Comparison of ENCODE assay signal across 9 mouse cellular contexts in genomic region chr19:21799410-21800373, GRCm38 (mm10). TPM values are rescaled to one million over a fixed set of nuclear protein-coding genes. Genes with fewer than 3 reads are reported as not detected.
DNase-seq lines count a peak whose midpoint lies in the region; ATAC-seq and TF ChIP-seq lines count a peak whose summit lies in the region.
"Had no signal": no experiment of that assay in that cellular context is flagged by ENCODE, and none has a peak within 500 bp of the region (broad histone marks: within the 10 kb centered on the region; RNA-seq: fewer than 3 reads in every experiment).

No protein-coding gene starts in this region.

- peak overlapping the region; percentile 66; the same call in 1 of the 2 replicates for H3K27ac ChIP-seq in layer of hippocampus, adult 2 months
- H3K27ac ChIP-seq in embryonic facial prominence, embryonic 15.5 days (replicated peaks): peak overlapping the region; percentile 71
- H3K27ac ChIP-seq in limb, embryonic 14.5 days (replicated peaks; ENCODE audit: low read depth, low read length): no peak overlapping the region
- peak overlapping the region; percentile 43 for H3K27ac ChIP-seq in neural tube, embryonic 15.5 days (replicated peaks)

- ATAC-seq in embryonic facial prominence, embryonic 15.5 days (ENCODE audit: insufficient number of reproducible peaks, low FRiP score, low TSS enrichment, low read depth): peak; percentile 45; the same call in 1 of the 2 replicates
- ATAC-seq in limb, embryonic 14.5 days (ENCODE audit: low FRiP score, low read depth): peak; percentile 42; the same call in 1 of the 2 replicates
- no peak for ATAC-seq in neural tube, embryonic 15.5 days (ENCODE audit: low FRiP score)

- WGBS in embryonic facial prominence, embryonic 15.5 days: 53% methylated on average over 13 of the region's 13 CpGs
- WGBS in limb, embryonic 14.5 days: 66% methylated on average over 13 of the region's 13 CpGs
- WGBS in neural tube, embryonic 15.5 days: 64% methylated on average over 13 of the region's 13 CpGs

- H3K27me3 ChIP-seq in embryonic facial prominence, embryonic 15.5 days: no peaks in the 10 kb centered on the region
- no peaks in the 10 kb centered on the region for H3K27me3 ChIP-seq in limb, embryonic 14.5 days (ENCODE audit: control insufficient read depth, insufficient read depth, low read length)
- H3K27me3 ChIP-seq in neural tube, embryonic 15.5 days (replicated peaks): no peaks in the 10 kb centered on the region

- DNase-seq in layer of hippocampus, adult 2 months (ENCODE audit: low spot score in 2 of 2): no peak
- no peak for DNase-seq in layer of hippocampus, adult 8-10 months (ENCODE audit: low spot score in 2 of 2)
- DNase-seq in limb, embryonic 14.5 days (ENCODE audit: low spot score): peak; percentile 68
- DNase-seq in layer of hippocampus, adult 11-12 months (ENCODE audit: low spot score): no peak
- no peak for DNase-seq in urinary bladder, postnatal 14 days (ENCODE audit: low spot score)
- DNase-seq in layer of hippocampus, postnatal 10 days (ENCODE audit: low spot score in 2 of 2): no peak
- DNase-seq: lung, postnatal 10 days had no signal

- TF ChIP-seq POLR2A in limb, embryonic 14.5 days (IDR thresholded peaks at IDR 0.05; ENCODE audit: borderline replicate concordance, extremely low read depth, insufficient read depth, insufficient read length): no peak

- no peak overlapping the region for H3K4me3 ChIP-seq in layer of hippocampus, adult 2 months
- no peak overlapping the region for H3K4me3 ChIP-seq in embryonic facial prominence, embryonic 15.5 days (replicated peaks)
- no peak overlapping the region for H3K4me3 ChIP-seq in limb, embryonic 14.5 days (replicated peaks; ENCODE audit: low read length)
- no peak overlapping the region for H3K4me3 ChIP-seq in neural tube, embryonic 15.5 days (replicated peaks)

- peaks cover 26% of the 10 kb centered on the region for H3K4me1 ChIP-seq in embryonic facial prominence, embryonic 15.5 days
- H3K4me1 ChIP-seq in limb, embryonic 14.5 days (ENCODE audit: control insufficient read depth, insufficient read depth, low read length): peaks cover 13% of the 10 kb centered on the region; the same call in 1 of the 2 replicates
- H3K4me1 ChIP-seq in neural tube, embryonic 15.5 days: peaks cover 17% of the 10 kb centered on the region

- peaks cover 54% of the 10 kb centered on the region for H3K36me3 ChIP-seq in embryonic facial prominence, embryonic 15.5 days
- H3K36me3 ChIP-seq in limb, embryonic 14.5 days (ENCODE audit: control insufficient read depth, insufficient read depth, low read length): peaks cover 75% of the 10 kb centered on the region
- H3K36me3 ChIP-seq in neural tube, embryonic 15.5 days: peaks cover 53% of the 10 kb centered on the region

- no peak overlapping the region for H3K4me2 ChIP-seq in embryonic facial prominence, embryonic 15.5 days (replicated peaks)
- no peak overlapping the region for H3K4me2 ChIP-seq in limb, embryonic 14.5 days (replicated peaks; ENCODE audit: low read depth, low read length, severe bottlenecking)
- no peak overlapping the region for H3K4me2 ChIP-seq in neural tube, embryonic 15.5 days

- TF ChIP-seq CTCF in layer of hippocampus, adult 2 months (conservative IDR thresholded peaks at IDR 0.05): no peak

- no peak overlapping the region for H3K9ac ChIP-seq in embryonic facial prominence, embryonic 15.5 days
- H3K9ac ChIP-seq in limb, embryonic 14.5 days (ENCODE audit: low read depth, low read length, severe bottlenecking): no peak overlapping the region
- no peak overlapping the region for H3K9ac ChIP-seq in neural tube, embryonic 15.5 days (replicated peaks)

- no peaks in the 10 kb centered on the region for H3K9me3 ChIP-seq in embryonic facial prominence, embryonic 15.5 days (replicated peaks)
- H3K9me3 ChIP-seq in limb, embryonic 14.5 days (ENCODE audit: control insufficient read depth, low read length): no peaks in the 10 kb centered on the region
- H3K9me3 ChIP-seq in neural tube, embryonic 15.5 days (replicated peaks): no peaks in the 10 kb centered on the region

RNA-seq across cellular contexts. Expression of gene Cemip2, which starts 21.6 kb away (rescaled TPM):
- 10 to 100 TPM; 13.3 TPM for total RNA-seq in layer of hippocampus, adult 2 months (2021)
- 10 to 100 TPM; 11.7 to 12.3 (median 12.0) TPM for total RNA-seq in layer of hippocampus, adult 8-10 months (2022)
- polyA plus RNA-seq in embryonic facial prominence, embryonic 15.5 days (2015; fragmentation: Nextera tagmentation; extraction: Ambion mirVana): 30.8 and 33.0 TPM in 2 replicates
- 16.1 and 17.1 TPM in 2 replicates for polyA plus RNA-seq in limb, embryonic 14.5 days (2012; rRNA removed)
- polyA plus RNA-seq in limb, embryonic 14.5 days (2014; fragmentation: Nextera tagmentation; extraction: Ambion mirVana): 31.1 and 33.3 TPM in 2 replicates
- 16.0 and 16.9 TPM in 2 replicates for polyA plus RNA-seq in neural tube, embryonic 15.5 days (2015; fragmentation: Nextera tagmentation; extraction: Ambion mirVana)
- total RNA-seq in layer of hippocampus, postnatal 10 days (2021): 10 to 100 TPM; 18.5 to 22.9 TPM
